Comparison of ENCODE assay signal across 15 mouse cellular contexts in the genomic region with DNA sequence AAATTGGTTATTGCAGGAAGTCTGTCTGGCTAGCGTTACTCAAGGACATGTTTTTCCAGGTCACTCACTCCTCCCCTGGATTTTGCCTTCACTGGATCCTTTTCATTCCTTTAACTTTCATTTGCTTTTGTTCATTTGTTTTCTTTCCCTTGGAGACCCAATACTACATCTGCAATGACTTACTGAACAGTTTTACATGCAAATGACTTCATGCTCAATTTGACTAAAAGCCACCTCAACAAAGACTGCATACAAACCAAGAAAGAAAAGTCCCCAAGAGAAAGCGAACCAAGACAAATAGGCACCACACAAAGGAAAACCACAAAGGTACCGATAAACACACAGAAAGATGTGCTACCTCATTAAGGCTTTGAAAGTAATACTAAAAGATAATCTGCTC.
"Had no signal": no experiment of that assay in that cellular context is flagged by ENCODE, and none has a peak within 500 bp of the region (broad histone marks: within the 10 kb centered on the region; RNA-seq: fewer than 3 reads in every experiment).

No protein-coding gene starts in this region.

- H3K9ac ChIP-seq: limb, embryonic 12.5 days; liver, embryonic 13.5 days; liver, postnatal 0 days; lung, embryonic 15.5 days; midbrain, embryonic 13.5 days; stomach, embryonic 15.5 days had no signal

- ATAC-seq: liver, postnatal 0 days; midbrain, embryonic 13.5 days had no signal

- H3K27me3 ChIP-seq: limb, embryonic 12.5 days; lung, embryonic 15.5 days; stomach, embryonic 15.5 days had no signal

- H3K4me1 ChIP-seq: limb, embryonic 12.5 days; liver, embryonic 13.5 days; lung, embryonic 15.5 days; megakaryocyte, embryonic 14.5 days; midbrain, embryonic 13.5 days; stomach, embryonic 15.5 days had no signal

- H3K4me2 ChIP-seq: limb, embryonic 12.5 days; liver, embryonic 13.5 days; lung, embryonic 15.5 days; midbrain, embryonic 13.5 days; stomach, embryonic 15.5 days had no signal

- H3K9me3 ChIP-seq: limb, embryonic 12.5 days; liver, embryonic 13.5 days; lung, embryonic 15.5 days; megakaryocyte, embryonic 14.5 days; midbrain, embryonic 13.5 days; stomach, embryonic 15.5 days had no signal

- H3K27ac ChIP-seq: left cerebral cortex, adult 2 months; limb, embryonic 12.5 days; liver, embryonic 13.5 days; lung, embryonic 15.5 days; macrophage; midbrain, embryonic 13.5 days; stomach, embryonic 15.5 days had no signal

- DNase-seq: liver; liver, embryonic 13.5 days; liver, postnatal 0 days; lung, postnatal 14 days; retina, postnatal 1 day; thymus, adult 2 months; thymus, postnatal 36 days had no signal

- H3K36me3 ChIP-seq: limb, embryonic 12.5 days; liver, embryonic 13.5 days; lung, embryonic 15.5 days; midbrain, embryonic 13.5 days; stomach, embryonic 15.5 days had no signal

- H3K4me3 ChIP-seq: left cerebral cortex, adult 2 months; limb, embryonic 12.5 days; liver, embryonic 13.5 days; lung, embryonic 15.5 days; megakaryocyte, embryonic 14.5 days; midbrain, embryonic 13.5 days; myocyte; stomach, embryonic 15.5 days had no signal
